Mouse (Mus musculus) effector memory CD4-positive, alpha-beta T cell, adult 5 months (primary cell): ENCODE measurements around the gene Slc31a2. TPM values are rescaled to one million over a fixed set of nuclear protein-coding genes. Genes with fewer than 3 reads are reported as not detected.

Experiments
- polyA plus RNA-seq: library from polyadenylated mRNA; unstranded; fragments of 100-300 nt; shearing (Covaris generic); gene quantifications from one replicate; pipeline ENCODE4 v1.2.1, GENCODE M21; 2017

Slc31a2 gene
- polyA plus RNA-seq: 7.5 TPM

DNA sequence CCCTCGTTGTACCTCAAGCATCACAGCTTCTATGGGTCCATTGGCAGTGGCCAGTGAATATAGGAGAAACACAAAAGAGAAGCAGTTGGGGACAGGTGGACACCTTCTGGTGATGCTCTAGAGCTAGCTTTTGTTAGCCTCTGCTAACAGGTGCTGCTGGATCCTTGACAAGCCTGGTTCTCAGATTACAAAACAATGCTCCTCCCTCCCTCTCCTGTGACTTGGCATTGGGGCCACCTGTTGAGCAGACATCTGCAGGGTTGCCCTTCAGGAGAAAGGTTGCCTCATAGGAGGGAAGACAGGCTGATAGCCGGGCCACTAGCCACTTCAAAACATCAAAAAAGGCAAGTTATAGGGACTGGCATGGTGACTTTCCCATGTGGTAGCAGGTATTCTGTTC is at the start of gene Slc31a2:
TSS of gene Slc31a2 (plus strand) at position 287 of the 400 bp plus-strand sequence.

DNA sequence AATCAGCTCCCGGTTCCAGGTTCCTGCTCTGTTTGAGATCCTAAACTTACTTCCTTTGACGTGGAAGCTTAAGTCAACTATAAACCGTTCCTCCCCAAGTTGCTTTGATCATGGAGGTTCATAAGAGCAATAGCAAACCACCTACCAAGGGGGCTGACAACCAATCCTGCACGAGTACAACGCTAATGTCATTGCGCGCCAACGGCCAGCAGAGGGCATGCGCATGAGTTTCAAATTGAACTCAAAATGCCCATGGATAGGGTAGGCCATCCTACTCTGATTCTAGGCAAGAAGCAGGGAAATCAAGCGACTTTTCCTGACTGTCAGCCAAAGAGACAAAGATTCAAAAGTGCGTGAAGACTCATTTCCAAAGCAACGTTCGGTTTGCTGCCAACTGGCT is 31.6 kb upstream of the Slc31a2 start, which contains the start of gene Zfp37:
TSS of gene Zfp37 (minus strand) at position 279 of the 400 bp plus-strand sequence.

Other genes with a start within 250 kb of the Slc31a2 start
- not detected for gene Mup20, start 208.4 kb upstream of the Slc31a2 start, polyA plus RNA-seq
- gene Mup3, start 175.2 kb upstream of the Slc31a2 start, polyA plus RNA-seq: not detected
- not detected for gene Mup21, start 111.7 kb upstream of the Slc31a2 start, polyA plus RNA-seq
- gene Zfp37, start 31.5 kb upstream of the Slc31a2 start, polyA plus RNA-seq: 0.36 TPM
- gene Fkbp15, start 98.0 kb downstream of the Slc31a2 start, polyA plus RNA-seq: 46.1 TPM
- gene Slc31a1, start 98.2 kb downstream of the Slc31a2 start, polyA plus RNA-seq: 15.6 TPM
- 52.7 TPM for gene Cdc26, start 146.1 kb downstream of the Slc31a2 start, polyA plus RNA-seq
- 24.6 TPM for gene Prpf4, start 146.2 kb downstream of the Slc31a2 start, polyA plus RNA-seq
- not detected for gene Rnf183, start 172.7 kb downstream of the Slc31a2 start, polyA plus RNA-seq
- gene Wdr31, start 208.3 kb downstream of the Slc31a2 start, polyA plus RNA-seq: 1.2 TPM
- 15.7 TPM for gene Bspry, start 217.5 kb downstream of the Slc31a2 start, polyA plus RNA-seq
- gene Hdhd3, start 240.9 kb downstream of the Slc31a2 start, polyA plus RNA-seq: 0.62 TPM